Mouse (Mus musculus): ENCODE results near the gene 4933427I04Rik. TPM values are rescaled to one million over a fixed set of nuclear protein-coding genes. Genes with fewer than 3 reads are reported as not detected.
A peak's percentile ranks its signal among the peaks of the same experiment; 100 is the strongest.

The 4933427I04Rik gene
- polyA plus RNA-seq, 1 experiment from 2014 or later = 0.08 TPM

- Histone ChIP-seq H3K36me3 (ENCODE audit: insufficient read depth, low read length) (no peaks in the 10 kb centered on the region), H3K4me3 (replicated peaks; ENCODE audit: low read depth, low read length) (no peak overlapping the region), H3K9me3 (replicated peaks; ENCODE audit: low read length) (no peaks in the 10 kb centered on the region), H3K4me2 (ENCODE audit: low read length) (no peak overlapping the region), H3K4me1 (replicated peaks; ENCODE audit: insufficient read depth, low read length) (peaks cover 10% of the 10 kb centered on the region; the same call in 1 of the 2 replicates), H3K27ac (no peak overlapping the region), H3K27me3 (ENCODE audit: insufficient read depth, low read length) (no peaks in the 10 kb centered on the region), H3K9ac (ENCODE audit: low read depth, low read length) (no peak overlapping the region)
- TF ChIP-seq CTCF (IDR thresholded peaks at IDR 0.05; ENCODE audit: low read depth) = no peak
- DNase-seq (ENCODE audit: low spot score) = no peak
- WGBS = 85% methylated on average over 3 of the region's 3 CpGs
- ATAC-seq (replicated peaks; ENCODE audit: low FRiP score, low read depth) = no peak
Measured at GRCm38 (mm10) chr4:123903432-123903831, 44.0 kb downstream of the 4933427I04Rik start.

- Histone ChIP-seq H3K4me3 (replicated peaks; ENCODE audit: low read depth, low read length) (peak within 1 kb of the TSS; percentile 75), H3K4me2 (ENCODE audit: low read length) (peak within 1 kb of the TSS; percentile 71), H3K27me3 (ENCODE audit: insufficient read depth, low read length) (no peaks in the 10 kb centered on the region), H3K36me3 (ENCODE audit: insufficient read depth, low read length) (no peaks in the 10 kb centered on the region), H3K27ac (peak within 1 kb of the TSS; percentile 88), H3K9me3 (replicated peaks; ENCODE audit: low read length) (no peaks in the 10 kb centered on the region), H3K4me1 (replicated peaks; ENCODE audit: insufficient read depth, low read length) (peaks cover 10% of the 10 kb centered on the region; the same call in 1 of the 2 replicates), H3K9ac (ENCODE audit: low read depth, low read length) (peak within 1 kb of the TSS; percentile 81)
- peak; percentile 100 for ATAC-seq (replicated peaks; ENCODE audit: low FRiP score, low read depth)
- peak; percentile 98 for DNase-seq (ENCODE audit: low spot score)
- WGBS = 2% methylated on average over 48 of the region's 49 CpGs
- TF ChIP-seq CTCF (IDR thresholded peaks at IDR 0.05; ENCODE audit: low read depth) = no peak
Measured at GRCm38 (mm10) chr4:123904333-123905125, 45.0 kb downstream of the 4933427I04Rik start, which contains the start of gene Mycbp. Mycbp (plus strand) TSS chr4:123904832.

GRCm38 (mm10) chr4:123905126-123905668 is 45.7 kb downstream of the 4933427I04Rik start:
- H3K4me1 ChIP-seq (replicated peaks; ENCODE audit: insufficient read depth, low read length) = peaks cover 10% of the 10 kb centered on the region; the same call in 1 of the 2 replicates
- H3K27ac ChIP-seq = peak overlapping the region; percentile 88
- ATAC-seq (replicated peaks; ENCODE audit: low FRiP score, low read depth) = no peak
- no peak for TF ChIP-seq CTCF (IDR thresholded peaks at IDR 0.05; ENCODE audit: low read depth)
- peak; percentile 61 for DNase-seq (ENCODE audit: low spot score)
- WGBS = under 1% methylated on average over 41 of the region's 53 CpGs
- H3K36me3 ChIP-seq (ENCODE audit: insufficient read depth, low read length) = no peaks in the 10 kb centered on the region
- peak overlapping the region; percentile 71 for H3K4me2 ChIP-seq (ENCODE audit: low read length)
- peak overlapping the region; percentile 75 for H3K4me3 ChIP-seq (replicated peaks; ENCODE audit: low read depth, low read length)
- H3K9me3 ChIP-seq (replicated peaks; ENCODE audit: low read length) = no peaks in the 10 kb centered on the region
- no peaks in the 10 kb centered on the region for H3K27me3 ChIP-seq (ENCODE audit: insufficient read depth, low read length)
- H3K9ac ChIP-seq (ENCODE audit: low read depth, low read length) = peak overlapping the region; percentile 81

GRCm38 (mm10) chr4:123911503-123911902 is 52.0 kb downstream of the 4933427I04Rik start:
- Histone ChIP-seq H3K9ac (ENCODE audit: low read depth, low read length) (no peak overlapping the region), H3K27me3 (ENCODE audit: insufficient read depth, low read length) (no peaks in the 10 kb centered on the region), H3K4me3 (replicated peaks; ENCODE audit: low read depth, low read length) (no peak overlapping the region), H3K27ac (no peak overlapping the region), H3K4me2 (ENCODE audit: low read length) (no peak overlapping the region), H3K4me1 (replicated peaks; ENCODE audit: insufficient read depth, low read length) (peaks cover 5% of the 10 kb centered on the region; the same call in 1 of the 2 replicates), H3K9me3 (replicated peaks; ENCODE audit: low read length) (no peaks in the 10 kb centered on the region), H3K36me3 (ENCODE audit: insufficient read depth, low read length) (peaks cover 8% of the 10 kb centered on the region; the same call in 1 of the 2 replicates)
- no peak for DNase-seq (ENCODE audit: low spot score)
- no peak for TF ChIP-seq CTCF (IDR thresholded peaks at IDR 0.05; ENCODE audit: low read depth)
- 91% methylated on average over 4 of the region's 4 CpGs for WGBS
- no peak for ATAC-seq (replicated peaks; ENCODE audit: low FRiP score, low read depth)

- no peak for ATAC-seq (replicated peaks; ENCODE audit: low FRiP score, low read depth)
- DNase-seq (ENCODE audit: low spot score) = no peak
- Histone ChIP-seq H3K4me2 (ENCODE audit: low read length) (no peak overlapping the region), H3K4me1 (replicated peaks; ENCODE audit: insufficient read depth, low read length) (peaks cover 6% of the 10 kb centered on the region; the same call in 1 of the 2 replicates), H3K9ac (ENCODE audit: low read depth, low read length) (no peak overlapping the region), H3K27me3 (ENCODE audit: insufficient read depth, low read length) (no peaks in the 10 kb centered on the region), H3K36me3 (ENCODE audit: insufficient read depth, low read length) (peaks cover 8% of the 10 kb centered on the region; the same call in 1 of the 2 replicates), H3K9me3 (replicated peaks; ENCODE audit: low read length) (no peaks in the 10 kb centered on the region), H3K27ac (no peak overlapping the region), H3K4me3 (replicated peaks; ENCODE audit: low read depth, low read length) (no peak overlapping the region)
- TF ChIP-seq CTCF (IDR thresholded peaks at IDR 0.05; ENCODE audit: low read depth) = no peak
- 54% methylated on average over 2 of the region's 2 CpGs for WGBS
Measured at GRCm38 (mm10) chr4:123912431-123912830, 53.0 kb downstream of the 4933427I04Rik start.

Other genes starting within 250 kb of the 4933427I04Rik start
- gene Macf1, start 175.3 kb upstream of the 4933427I04Rik start, polyA plus RNA-seq (2015; fragmentation: Nextera tagmentation; extraction: Ambion mirVana) = 33.8 and 36.9 TPM in 2 replicates
- 456 and 482 TPM in 2 replicates for gene Ndufs5, start 141.5 kb upstream of the 4933427I04Rik start, polyA plus RNA-seq (2015; fragmentation: Nextera tagmentation; extraction: Ambion mirVana)
- gene Akirin1, start 109.3 kb upstream of the 4933427I04Rik start, polyA plus RNA-seq (2015; fragmentation: Nextera tagmentation; extraction: Ambion mirVana) = 45.2 and 46.7 TPM in 2 replicates
- 5.7 and 5.9 TPM in 2 replicates for gene Rhbdl2, start 71.8 kb upstream of the 4933427I04Rik start, polyA plus RNA-seq (2015; fragmentation: Nextera tagmentation; extraction: Ambion mirVana)
- 67.7 and 76.4 TPM in 2 replicates for gene Mycbp, start 45.2 kb downstream of the 4933427I04Rik start, polyA plus RNA-seq (2015; fragmentation: Nextera tagmentation; extraction: Ambion mirVana)
- 46.8 and 47.1 TPM in 2 replicates for gene Rragc, start 57.8 kb downstream of the 4933427I04Rik start, polyA plus RNA-seq (2015; fragmentation: Nextera tagmentation; extraction: Ambion mirVana)
- not detected in 2 replicates for gene 4930535I16Rik, start 58.3 kb downstream of the 4933427I04Rik start, polyA plus RNA-seq (2015; fragmentation: Nextera tagmentation; extraction: Ambion mirVana)

Data from kidney, postnatal 0 days (tissue).